Mouse (Mus musculus): Measurements from ENCODE around the gene Cers6.

GRCm38 (mm10) chr2:68896196-68896595 lies 35.0 kb downstream of the Cers6 start:
- no peak for TF ChIP-seq CTCF (IDR thresholded peaks at IDR 0.05; ENCODE audit: low read depth)
- TF ChIP-seq EP300 (IDR thresholded peaks at IDR 0.05; ENCODE audit: low read depth), result no peak

Measured in liver, embryonic 14.5 days (tissue).